Comparison of ENCODE assay signal across 9 mouse cellular contexts in the genomic region with DNA sequence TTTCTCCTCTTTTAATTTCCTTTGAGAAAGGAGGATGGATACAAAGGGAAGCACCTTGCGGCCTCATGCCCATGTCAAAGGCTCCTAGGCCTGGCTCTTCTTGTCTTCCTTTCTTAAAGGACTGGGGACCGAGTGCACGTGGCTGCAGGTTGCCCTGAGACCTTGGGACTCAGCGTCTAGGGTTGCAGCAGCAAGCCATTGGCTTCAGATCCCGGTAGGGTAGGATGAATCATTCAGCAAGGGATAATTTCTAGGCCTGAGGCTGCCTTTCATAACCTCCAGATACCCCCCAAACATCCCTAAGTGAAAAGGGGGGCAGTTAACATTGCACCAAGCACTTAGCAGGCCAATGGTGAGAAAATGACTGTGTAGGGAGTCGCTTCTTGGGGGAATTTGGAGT. TPM values are rescaled to one million over a fixed set of nuclear protein-coding genes. Genes with fewer than 3 reads are reported as not detected.
DNase-seq lines count a peak whose midpoint lies in the region; ATAC-seq and TF ChIP-seq lines count a peak whose summit lies in the region.
"Had no signal": no experiment of that assay in that cellular context is flagged by ENCODE, and none has a peak within 500 bp of the region (broad histone marks: within the 10 kb centered on the region; RNA-seq: fewer than 3 reads in every experiment).

No protein-coding gene starts in this region.

- no peaks in the 10 kb centered on the region for H3K27me3 ChIP-seq in liver, adult 2 months (ENCODE audit: control insufficient read depth, insufficient read depth, low read length)
- no peaks in the 10 kb centered on the region for H3K27me3 ChIP-seq in kidney, postnatal 0 days (ENCODE audit: insufficient read depth, low read length)
- H3K27me3 ChIP-seq in neural tube, embryonic 13.5 days: no peaks in the 10 kb centered on the region

- no peaks in the 10 kb centered on the region for H3K9me3 ChIP-seq in kidney, postnatal 0 days (replicated peaks; ENCODE audit: low read length)
- no peaks in the 10 kb centered on the region for H3K9me3 ChIP-seq in neural tube, embryonic 13.5 days

- no peak for TF ChIP-seq CTCF in liver, adult 2 months (IDR thresholded peaks at IDR 0.05; ENCODE audit: low read depth, low read length)
- no peak for TF ChIP-seq CTCF in kidney, postnatal 0 days (IDR thresholded peaks at IDR 0.05; ENCODE audit: low read depth)

- H3K4me2 ChIP-seq in kidney, postnatal 0 days (ENCODE audit: low read length): peak overlapping the region; percentile 96
- peak overlapping the region; percentile 96 for H3K4me2 ChIP-seq in neural tube, embryonic 13.5 days

- no peaks in the 10 kb centered on the region for H3K36me3 ChIP-seq in liver, adult 2 months (ENCODE audit: control insufficient read depth, insufficient read depth, low read length)
- H3K36me3 ChIP-seq in kidney, postnatal 0 days (ENCODE audit: insufficient read depth, low read length): no peaks in the 10 kb centered on the region
- H3K36me3 ChIP-seq in neural tube, embryonic 13.5 days: peaks cover 2% of the 10 kb centered on the region

- DNase-seq in liver, adult 2 months (ENCODE audit: extremely low read depth, low read depth, low spot score): no peak
- DNase-seq in liver: no peak
- no peak for DNase-seq in kidney, postnatal 0 days (ENCODE audit: low spot score)
- DNase-seq in adipocyte (ENCODE audit: low spot score): no peak
- DNase-seq in right cerebral cortex, adult 2 months (ENCODE audit: low spot score in 2 of 2): no peak
- no peak for DNase-seq in right cerebral cortex, postnatal 4 days

- H3K27ac ChIP-seq in liver, adult 2 months (replicated peaks; ENCODE audit: insufficient read depth, low read depth, low read length): peak overlapping the region; percentile 46
- peak overlapping the region; percentile 99 for H3K27ac ChIP-seq in kidney, postnatal 0 days
- H3K27ac ChIP-seq in neural tube, embryonic 13.5 days (replicated peaks): peak overlapping the region; percentile 100

- WGBS in liver, adult 2 months: 19% methylated on average over 6 of the region's 6 CpGs
- WGBS in kidney, postnatal 0 days: 9% methylated on average over 6 of the region's 6 CpGs
- WGBS in neural tube, embryonic 13.5 days: 2% methylated on average over 6 of the region's 6 CpGs

- no peak overlapping the region for H3K9ac ChIP-seq in liver, adult 2 months (ENCODE audit: low read depth, low read length)
- peak overlapping the region; percentile 98 for H3K9ac ChIP-seq in kidney, postnatal 0 days (ENCODE audit: low read depth, low read length)
- H3K9ac ChIP-seq in neural tube, embryonic 13.5 days: peak overlapping the region; percentile 100

- no peak overlapping the region for H3K4me3 ChIP-seq in liver, adult 2 months (ENCODE audit: insufficient read depth, low read depth, low read length)
- peak overlapping the region; percentile 83 for H3K4me3 ChIP-seq in kidney, postnatal 0 days (replicated peaks; ENCODE audit: low read depth, low read length)
- H3K4me3 ChIP-seq in neural tube, embryonic 13.5 days: peak overlapping the region; percentile 99

- no peak for TF ChIP-seq POLR2A in liver, adult 2 months (IDR thresholded peaks at IDR 0.05; ENCODE audit: extremely low read depth, insufficient read depth, low read length)

- 0 out of 2 replicates have a peak, but pooled peaks cover 5% of the 10 kb centered on the region for H3K4me1 ChIP-seq in liver, adult 2 months (ENCODE audit: control insufficient read depth, insufficient read depth, low read length)
- H3K4me1 ChIP-seq in kidney, postnatal 0 days (replicated peaks; ENCODE audit: insufficient read depth, low read length): peaks cover 32% of the 10 kb centered on the region
- peaks cover 100% of the 10 kb centered on the region for H3K4me1 ChIP-seq in neural tube, embryonic 13.5 days (replicated peaks)

- peak; percentile 5; the same call in 1 of the 2 replicates for ATAC-seq in granulocyte monocyte progenitor cell, adult 5-6 weeks (replicated peaks; ENCODE audit: poor library complexity, severe bottlenecking)
- ATAC-seq in kidney, postnatal 0 days (replicated peaks; ENCODE audit: low FRiP score, low read depth): no peak
- ATAC-seq in neural tube, embryonic 13.5 days (ENCODE audit: low read depth): no peak

- no peaks in the 10 kb centered on the region for H3K79me2 ChIP-seq in liver, adult 2 months (ENCODE audit: control insufficient read depth, insufficient read depth, low read length)

RNA-seq across cellular contexts. Expression of a gene that starts 7.0 kb away (rescaled TPM):
- 0.37 and 0.67 TPM in 2 replicates for total RNA-seq in liver, adult 2 months (2014; rRNA removed)
- polyA plus RNA-seq in liver, adult 2 months (2012; rRNA removed): 0.55 and 0.91 TPM in 2 replicates
- total RNA-seq in granulocyte monocyte progenitor cell, adult 5-6 weeks (2014; fragmentation: Nextera tagmentation): 2.6 and 3.8 TPM in 2 replicates
- total RNA-seq in granulocyte monocyte progenitor cell, adult 5-6 weeks (2017): 1.9 and 2.3 TPM in 2 replicates
- polyA plus RNA-seq in kidney, postnatal 0 days (2015; fragmentation: Nextera tagmentation; extraction: Ambion mirVana): 3.6 and 3.8 TPM in 2 replicates
- polyA plus RNA-seq in neural tube, embryonic 13.5 days (2015; fragmentation: Nextera tagmentation; extraction: Ambion mirVana): 7.5 and 8.7 TPM in 2 replicates
- polyA plus RNA-seq: midbrain, embryonic 16.5 days had no signal

RNA-seq across cellular contexts. Expression of a gene that starts 8.0 kb away (rescaled TPM):
- total RNA-seq in liver, adult 2 months (2014; rRNA removed): 0.09 and 0.20 TPM in 2 replicates
- polyA plus RNA-seq in liver, adult 2 months (2012; rRNA removed): 0.35 and 0.40 TPM in 2 replicates
- total RNA-seq in granulocyte monocyte progenitor cell, adult 5-6 weeks (2014; fragmentation: Nextera tagmentation): not detected in 2 replicates
- 0.05 TPM in 1 of 2 replicates, not detected in the other for total RNA-seq in granulocyte monocyte progenitor cell, adult 5-6 weeks (2017)
- polyA plus RNA-seq in kidney, postnatal 0 days (2015; fragmentation: Nextera tagmentation; extraction: Ambion mirVana): 10.2 and 12.9 TPM in 2 replicates
- polyA plus RNA-seq in neural tube, embryonic 13.5 days (2015; fragmentation: Nextera tagmentation; extraction: Ambion mirVana): 67.1 and 88.3 TPM in 2 replicates
- polyA plus RNA-seq: midbrain, embryonic 16.5 days had no signal

RNA-seq across cellular contexts. Expression of a gene that starts 12.0 kb away (rescaled TPM):
- 0.18 and 0.47 TPM in 2 replicates for total RNA-seq in liver, adult 2 months (2014; rRNA removed)
- polyA plus RNA-seq in liver, adult 2 months (2012; rRNA removed): 0.47 and 0.48 TPM in 2 replicates
- total RNA-seq in granulocyte monocyte progenitor cell, adult 5-6 weeks (2014; fragmentation: Nextera tagmentation): 1.5 and 7.8 TPM in 2 replicates
- 0.05 and 0.56 TPM in 2 replicates for total RNA-seq in granulocyte monocyte progenitor cell, adult 5-6 weeks (2017)
- 3.9 and 4.2 TPM in 2 replicates for polyA plus RNA-seq in kidney, postnatal 0 days (2015; fragmentation: Nextera tagmentation; extraction: Ambion mirVana)
- polyA plus RNA-seq in neural tube, embryonic 13.5 days (2015; fragmentation: Nextera tagmentation; extraction: Ambion mirVana): 12.8 and 14.7 TPM in 2 replicates
- polyA plus RNA-seq: midbrain, embryonic 16.5 days had no signal

RNA-seq across cellular contexts. Expression of a gene that starts 18.8 kb away (rescaled TPM):
- 0.07 TPM in 1 of 2 replicates, not detected in the other for total RNA-seq in liver, adult 2 months (2014; rRNA removed)
- polyA plus RNA-seq in liver, adult 2 months (2012; rRNA removed): 0.15 and 0.30 TPM in 2 replicates
- not detected in 2 replicates for total RNA-seq in granulocyte monocyte progenitor cell, adult 5-6 weeks (2014; fragmentation: Nextera tagmentation)
- total RNA-seq in granulocyte monocyte progenitor cell, adult 5-6 weeks (2017): not detected in 2 replicates
- polyA plus RNA-seq in kidney, postnatal 0 days (2015; fragmentation: Nextera tagmentation; extraction: Ambion mirVana): 45.0 and 47.8 TPM in 2 replicates
- 171 and 174 TPM in 2 replicates for polyA plus RNA-seq in neural tube, embryonic 13.5 days (2015; fragmentation: Nextera tagmentation; extraction: Ambion mirVana)
- polyA plus RNA-seq: midbrain, embryonic 16.5 days had no signal

RNA-seq across cellular contexts. Expression of a gene that starts 24.7 kb away (rescaled TPM):
- total RNA-seq in liver, adult 2 months (2014; rRNA removed): 0.09 and 0.54 TPM in 2 replicates
- polyA plus RNA-seq in liver, adult 2 months (2012; rRNA removed): 0.06 and 0.17 TPM in 2 replicates
- total RNA-seq in granulocyte monocyte progenitor cell, adult 5-6 weeks (2014; fragmentation: Nextera tagmentation): not detected in 2 replicates
- not detected in 2 replicates for total RNA-seq in granulocyte monocyte progenitor cell, adult 5-6 weeks (2017)
- 56.1 and 58.9 TPM in 2 replicates for polyA plus RNA-seq in kidney, postnatal 0 days (2015; fragmentation: Nextera tagmentation; extraction: Ambion mirVana)
- 124 and 125 TPM in 2 replicates for polyA plus RNA-seq in neural tube, embryonic 13.5 days (2015; fragmentation: Nextera tagmentation; extraction: Ambion mirVana)
- polyA plus RNA-seq: midbrain, embryonic 16.5 days had no signal

Comparison
In these comparisons a context has a peak if more than half of its experiments do, and no peak if none do; other contexts are left out.
1. H3K27ac ChIP-seq: peak in every context shown above with its lines; median percentile 100 in neural tube, embryonic 13.5 days; 99 in kidney, postnatal 0 days; 46 in liver, adult 2 months.